Mouse (Mus musculus) hindbrain, postnatal 0 days (tissue): Measurements from ENCODE around the gene Serinc5. TPM values are rescaled to one million over a fixed set of nuclear protein-coding genes. Genes with fewer than 3 reads are reported as not detected.

ENCODE experiments used
- ATAC-seq: fragments of 200-750 bp; cut with Nextera tagmentation; 2 replicates; pipeline ENCODE4 v1.8.0; 2017; ENCODE audit warnings: mild to moderate bottlenecking, moderate TSS enrichment, moderate library complexity
- DNase-seq: peaks from one replicate; pipeline ENCODE4 v3.0.0-alpha.2; 2015; ENCODE audit warnings: low spot score
- H3K27ac ChIP-seq: fragments of 300-500 bp; sonication (generic); 2 replicates; pipeline ENCODE4 v1.5.1; 2014; ENCODE audit warnings: mild to moderate bottlenecking
- H3K27me3 ChIP-seq: fragments of 300-500 bp; sonication (generic); 2 replicates; pipeline ENCODE4 v1.6.1; 2014; ENCODE audit warnings: low read length, mixed read lengths; ENCODE audit not compliant: insufficient read depth
- H3K36me3 ChIP-seq: fragments of 300-500 bp; sonication (generic); 2 replicates; pipeline ENCODE4 v1.6.1; 2014; ENCODE audit warnings: low read length, mixed read lengths; ENCODE audit not compliant: insufficient read depth
- H3K4me1 ChIP-seq: fragments of 300-500 bp; sonication (generic); 2 replicates; pipeline ENCODE4 v1.6.1; 2014; ENCODE audit warnings: antibody characterized with exemption, low read length, mixed read lengths; ENCODE audit not compliant: insufficient read depth
- H3K4me2 ChIP-seq: fragments of 300-500 bp; sonication (generic); 2 replicates; pipeline ENCODE4 v1.6.1; 2014; ENCODE audit warnings: low read depth, mild to moderate bottlenecking, low read length, moderate library complexity, mixed read lengths
- H3K4me3 ChIP-seq: fragments of 300-500 bp; sonication (generic); 2 replicates; pipeline ENCODE4 v1.5.1; 2014; ENCODE audit warnings: low read length
- H3K9ac ChIP-seq: fragments of 300-500 bp; sonication (generic); replicated peaks from 2 replicates; pipeline ENCODE4 v1.6.1; 2014; ENCODE audit warnings: mild to moderate bottlenecking, low read length, moderate library complexity, mixed read lengths
- H3K9me3 ChIP-seq: fragments of 300-500 bp; sonication (generic); 2 replicates; pipeline ENCODE4 v1.6.1; 2016; ENCODE audit warnings: low read length, mixed read lengths
- CTCF ChIP-seq: IDR thresholded peaks from 2 replicates; pipeline ENCODE4 v1.5.1; 2016; ENCODE audit warnings: antibody characterized with exemption, control low read depth, low read depth
- WGBS: fragments of 180-500 bp; shearing (Covaris S2); extraction: QIAGEN DNeasy Blood & Tissue Kit; methylation state at CpG from one replicate; pipeline ENCODE4 v1.1.7; 2014; 5-methylcytosine and 5-hydroxymethylcytosine counted together
- polyA plus RNA-seq: library from polyadenylated mRNA; unstranded; fragments of >200 nt; fragmentation: Nextera tagmentation; extraction: Ambion mirVana; gene quantifications from 2 replicates; pipeline ENCODE4 v1.2.1, GENCODE M21; 2015
- total RNA-seq: library from RNA; depleted of rRNA; stranded (reverse); fragments of >200 nt; gene quantifications from 2 replicates; pipeline ENCODE4 v1.2.3, GENCODE M21; 2014

Serinc5 gene
- total and polyA plus RNA-seq, 2 experiments from 2014 or later, result 14.8 to 52.5 TPM

- no peaks in the 10 kb centered on the region for H3K9me3 ChIP-seq
- H3K4me3 ChIP-seq, result no peak overlapping the region
- ATAC-seq (no peak), DNase-seq (no peak)
- no peaks in the 10 kb centered on the region for H3K27me3 ChIP-seq
- H3K4me1 ChIP-seq, result no peaks in the 10 kb centered on the region
- 97% methylated on average over 3 of the region's 3 CpGs for WGBS
- TF ChIP-seq CTCF, result no peak
- H3K27ac ChIP-seq, result no peak overlapping the region
- no peak overlapping the region for H3K9ac ChIP-seq
- H3K36me3 ChIP-seq, result no peaks in the 10 kb centered on the region
- no peak overlapping the region for H3K4me2 ChIP-seq
Measured at GRCm38 (mm10) chr13:92717851-92718665, 107.2 kb downstream of the Serinc5 start.

GRCm38 (mm10) chr13:92721006-92721405 lies 110.1 kb downstream of the Serinc5 start:
- no peak overlapping the region for H3K9ac ChIP-seq
- no peak for TF ChIP-seq CTCF
- WGBS, result 90% methylated on average over 4 of the region's 4 CpGs

GRCm38 (mm10) chr13:92722389-92722788 lies 111.5 kb downstream of the Serinc5 start:
- Histone ChIP-seq H3K36me3 (no peaks in the 10 kb centered on the region), H3K9ac (no peak overlapping the region), H3K27me3 (no peaks in the 10 kb centered on the region), H3K4me2 (no peak overlapping the region), H3K4me3 (no peak overlapping the region), H3K27ac (no peak overlapping the region), H3K9me3 (no peaks in the 10 kb centered on the region), H3K4me1 (no peaks in the 10 kb centered on the region)
- 72% methylated on average over 5 of the region's 5 CpGs for WGBS
- DNase-seq (no peak), ATAC-seq (no peak)
- TF ChIP-seq CTCF, result no peak

More at GRCm38 (mm10) chr13:92721006-92721405, 110.1 kb downstream of the Serinc5 start:
- Histone ChIP-seq H3K27ac (no peak overlapping the region), H3K9me3 (no peaks in the 10 kb centered on the region), H3K27me3 (no peaks in the 10 kb centered on the region), H3K4me1 (no peaks in the 10 kb centered on the region), H3K36me3 (no peaks in the 10 kb centered on the region), H3K4me2 (no peak overlapping the region), H3K4me3 (no peak overlapping the region)
- no peak for ATAC-seq
- DNase-seq, result no peak

GRCm38 (mm10) chr13:92729811-92730210 lies 118.9 kb downstream of the Serinc5 start:
- TF ChIP-seq CTCF, result no peak
- ATAC-seq (no peak), DNase-seq (no peak)
- Histone ChIP-seq H3K9ac (no peak overlapping the region), H3K27me3 (no peaks in the 10 kb centered on the region), H3K4me3 (no peak overlapping the region), H3K36me3 (no peaks in the 10 kb centered on the region), H3K4me1 (peaks cover 6% of the 10 kb centered on the region; the same call in 1 of the 2 replicates), H3K4me2 (no peak overlapping the region), H3K9me3 (no peaks in the 10 kb centered on the region), H3K27ac (no peak overlapping the region)
- 61% methylated on average over 13 of the region's 13 CpGs for WGBS

- WGBS, result 64% methylated on average over 6 of the region's 6 CpGs
- Histone ChIP-seq H3K27me3 (no peaks in the 10 kb centered on the region), H3K27ac (no peak overlapping the region), H3K4me2 (no peak overlapping the region), H3K4me3 (no peak overlapping the region), H3K9me3 (no peaks in the 10 kb centered on the region), H3K36me3 (no peaks in the 10 kb centered on the region), H3K4me1 (peaks cover 6% of the 10 kb centered on the region; the same call in 1 of the 2 replicates), H3K9ac (no peak overlapping the region)
- TF ChIP-seq CTCF, result no peak
- ATAC-seq (peak; percentile 5; the same call in 1 of the 2 replicates), DNase-seq (peak; percentile 34)
Measured at GRCm38 (mm10) chr13:92731811-92732210, 120.9 kb downstream of the Serinc5 start.

GRCm38 (mm10) chr13:92732836-92733235 lies 121.9 kb downstream of the Serinc5 start:
- Histone ChIP-seq H3K4me1 (peaks cover 6% of the 10 kb centered on the region; the same call in 1 of the 2 replicates), H3K4me3 (no peak overlapping the region), H3K9me3 (no peaks in the 10 kb centered on the region), H3K4me2 (no peak overlapping the region), H3K27me3 (no peaks in the 10 kb centered on the region), H3K27ac (no peak overlapping the region), H3K9ac (no peak overlapping the region), H3K36me3 (no peaks in the 10 kb centered on the region)
- 49% methylated on average over 5 of the region's 5 CpGs for WGBS
- DNase-seq, result peak; percentile 31
- ATAC-seq, result 0 out of 2 replicates have a peak, but pooled peaks have one; percentile 18
- no peak for TF ChIP-seq CTCF

- peak; percentile 57 for ATAC-seq
- peak; percentile 76 for DNase-seq
- 24% methylated on average over 9 of the region's 9 CpGs for WGBS
- Histone ChIP-seq H3K4me1 (peaks cover 6% of the 10 kb centered on the region; the same call in 1 of the 2 replicates), H3K9me3 (no peaks in the 10 kb centered on the region), H3K27ac (peak overlapping the region; percentile 28; the same call in 1 of the 2 replicates), H3K27me3 (no peaks in the 10 kb centered on the region), H3K4me3 (no peak overlapping the region), H3K36me3 (no peaks in the 10 kb centered on the region), H3K4me2 (no peak overlapping the region), H3K9ac (no peak overlapping the region)
- TF ChIP-seq CTCF, result peak; percentile 58
Measured at GRCm38 (mm10) chr13:92733252-92733651, 122.4 kb downstream of the Serinc5 start.
